Mouse (Mus musculus): ENCODE data around the gene Rab5b.
"Not testable (repeated sequence)": the region's sequence is repeated elsewhere in the genome, so short reads cannot be mapped to it uniquely, and the experiment has no call there.

Gene Rab5b

DNA sequence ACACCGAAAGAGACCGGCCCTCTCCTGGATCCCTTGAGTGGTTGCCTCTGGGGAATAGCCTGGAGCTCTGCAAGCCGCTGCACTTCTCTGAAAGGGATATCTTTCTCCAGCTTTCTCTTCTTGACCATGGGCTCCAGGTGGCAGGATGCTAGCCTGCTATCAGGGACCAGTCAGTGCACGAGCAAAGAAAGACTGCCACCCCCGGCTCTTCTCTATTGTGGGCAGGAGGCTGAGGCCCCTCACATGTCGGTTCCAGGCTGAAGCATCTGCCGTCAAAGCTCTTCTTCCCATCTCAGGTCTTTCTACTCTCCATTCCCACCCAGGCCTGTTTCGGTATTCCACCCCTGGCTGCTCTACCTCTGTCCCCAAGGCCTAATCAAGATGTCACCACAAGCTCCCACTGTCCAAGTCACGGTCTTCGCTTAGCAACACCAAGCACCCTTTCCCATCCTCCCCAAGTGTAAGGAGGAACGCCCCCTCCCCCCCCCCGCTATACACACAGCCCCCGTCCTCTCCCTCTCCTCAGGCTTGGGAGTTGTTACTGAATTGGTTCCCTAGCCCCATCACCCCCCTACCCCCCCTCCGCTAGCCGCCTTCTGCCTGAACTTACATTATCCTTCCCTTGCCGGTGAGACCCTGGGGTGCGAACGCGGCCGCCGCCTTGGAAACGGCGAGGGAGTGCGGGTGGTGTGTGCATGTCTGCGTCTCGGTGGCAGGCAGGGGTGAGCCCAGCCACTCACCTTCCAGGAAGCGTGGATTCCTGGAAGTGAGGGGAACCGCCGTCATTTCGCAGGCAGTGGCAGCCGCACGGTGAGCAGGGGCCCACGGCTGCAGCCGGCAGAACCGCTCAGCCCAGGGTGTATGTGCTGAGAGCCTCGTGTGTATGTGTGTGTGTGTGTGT, 50.7 kb downstream of the Rab5b start, which contains the start of gene Ikzf4:
Gene Ikzf4 (minus strand): TSS at position 881 of the 901 bp plus-strand sequence.
- in situ Hi-C loops (cut with MboI, MseI), result no loop called here

DNA sequence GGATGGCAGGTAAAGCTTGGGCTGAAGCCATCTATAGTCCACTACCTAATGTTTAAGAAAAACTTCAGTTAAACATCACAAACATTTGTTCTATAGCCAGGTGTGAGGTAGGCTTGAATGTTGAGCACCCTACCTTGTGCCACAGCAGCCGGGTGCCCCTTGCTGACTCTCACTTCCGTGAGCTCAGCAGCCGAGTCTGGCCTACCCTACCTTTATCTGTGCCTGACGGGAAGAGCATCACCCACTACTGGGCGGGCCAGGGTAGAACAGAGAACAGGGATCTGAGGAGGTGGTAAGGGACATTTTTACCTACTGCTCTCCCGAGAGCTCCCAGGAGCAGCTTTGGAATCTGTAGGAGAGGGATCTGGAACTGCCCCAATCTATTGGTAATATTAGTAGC, 53.3 kb downstream of the Rab5b start:
- in situ Hi-C loops (cut with MboI, MseI), result no loop called here

DNA sequence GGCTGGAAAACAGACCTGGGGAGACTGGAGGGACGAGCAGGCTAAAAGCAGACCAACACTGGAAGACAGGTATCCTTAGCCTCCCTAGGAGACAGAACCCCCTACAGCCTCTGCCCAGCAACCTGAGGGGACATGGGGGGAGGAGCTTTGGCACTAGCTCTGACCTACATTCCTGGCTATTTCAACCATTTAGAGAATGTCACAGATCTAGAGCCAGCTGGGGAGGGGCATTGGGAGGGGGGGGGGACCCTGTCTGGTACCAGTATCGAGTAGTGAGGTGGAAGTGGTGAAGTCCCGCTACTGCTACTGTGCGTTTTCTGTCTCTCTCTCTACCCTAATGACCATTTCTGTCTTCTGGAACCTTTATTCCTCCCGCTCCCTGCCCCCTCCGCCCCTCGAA, 54.2 kb downstream of the Rab5b start:
- in situ Hi-C loops (cut with MboI, MseI), result no loop called here

DNA sequence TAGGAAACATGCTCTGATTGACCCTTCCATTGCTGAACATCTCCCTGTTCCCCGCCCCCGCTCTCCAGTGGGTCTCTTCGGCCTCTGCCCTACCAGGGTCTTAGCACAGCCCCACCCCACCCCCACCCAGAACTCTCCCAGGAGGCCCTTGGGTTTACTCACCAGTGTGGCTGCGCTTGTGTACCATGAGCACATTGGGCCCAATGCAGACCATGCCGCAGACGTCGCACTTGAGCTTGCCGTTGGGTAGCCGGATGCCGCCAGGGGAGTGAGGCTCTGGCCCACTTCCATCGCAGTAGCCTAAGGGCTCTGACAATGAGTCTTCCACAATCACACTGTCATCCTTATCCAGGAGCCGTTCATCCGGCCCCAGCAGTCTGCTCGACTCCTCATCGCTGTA, 55.2 kb downstream of the Rab5b start:
- in situ Hi-C loops (cut with MboI, MseI), result no loop called here

DNA sequence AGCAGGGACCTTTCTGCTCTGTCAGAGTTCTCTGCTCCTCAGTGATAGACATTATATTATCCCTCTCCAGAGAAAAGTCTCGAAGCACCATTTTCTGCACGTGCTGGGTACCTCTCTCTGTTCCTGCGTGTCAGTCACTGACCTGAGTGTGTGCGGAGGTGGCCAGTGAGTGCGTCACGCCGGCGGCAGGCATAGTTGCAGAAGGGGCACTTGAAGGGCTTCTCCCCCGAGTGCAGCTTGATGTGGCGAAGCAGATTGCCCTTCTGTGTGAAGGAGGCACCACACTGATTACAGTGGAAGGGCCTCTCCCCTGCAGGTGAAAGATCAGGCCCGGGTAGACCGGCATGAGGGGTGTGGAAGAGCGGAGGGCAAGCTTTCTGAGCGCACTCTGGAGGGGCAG, 56.1 kb downstream of the Rab5b start:
- in situ Hi-C loops (cut with MboI, MseI), result no loop called here

DNA sequence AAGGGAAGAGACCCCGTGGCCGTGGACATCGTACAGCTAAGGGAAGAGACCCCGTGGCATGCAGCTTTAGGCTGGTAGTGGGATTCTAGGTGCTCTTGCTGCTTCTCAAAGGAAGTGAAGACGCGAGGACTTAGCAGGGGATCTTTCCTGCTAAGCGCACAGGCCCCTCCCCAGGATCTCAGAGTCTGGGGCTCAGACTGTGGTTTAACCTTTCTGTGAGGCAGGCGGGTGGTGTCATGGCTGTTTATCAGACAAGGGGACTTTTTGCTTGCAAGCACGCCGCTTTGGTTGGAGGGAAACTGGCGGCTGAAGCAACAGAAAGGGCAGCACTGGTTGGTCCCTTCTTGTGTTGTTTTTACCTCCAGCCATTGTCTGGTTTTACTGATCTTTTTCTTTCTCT, 59.1 kb downstream of the Rab5b start:
- in situ Hi-C loops (cut with MboI, MseI), result no loop called here

DNA sequence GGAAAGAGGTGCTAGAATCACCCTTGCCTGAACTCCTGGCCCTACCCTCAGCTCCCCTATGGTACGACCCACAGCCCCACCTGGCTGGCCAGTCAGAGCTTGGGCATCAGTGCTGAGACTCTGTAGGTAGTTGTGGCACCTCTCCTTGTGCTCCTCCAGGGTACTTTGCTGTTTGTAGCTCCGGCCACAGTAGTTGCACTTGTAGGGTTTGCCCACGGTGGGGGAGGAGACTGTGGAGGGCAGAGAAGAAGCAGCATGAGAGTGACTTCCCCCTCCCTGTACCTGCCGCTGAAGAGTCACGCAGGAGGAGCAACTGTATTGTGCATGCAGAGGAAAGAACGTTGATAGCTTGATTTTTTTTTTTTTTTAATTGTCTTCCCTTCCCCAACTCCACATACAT, 59.5 kb downstream of the Rab5b start:
- in situ Hi-C loops (cut with MboI, MseI), result no loop called here

DNA sequence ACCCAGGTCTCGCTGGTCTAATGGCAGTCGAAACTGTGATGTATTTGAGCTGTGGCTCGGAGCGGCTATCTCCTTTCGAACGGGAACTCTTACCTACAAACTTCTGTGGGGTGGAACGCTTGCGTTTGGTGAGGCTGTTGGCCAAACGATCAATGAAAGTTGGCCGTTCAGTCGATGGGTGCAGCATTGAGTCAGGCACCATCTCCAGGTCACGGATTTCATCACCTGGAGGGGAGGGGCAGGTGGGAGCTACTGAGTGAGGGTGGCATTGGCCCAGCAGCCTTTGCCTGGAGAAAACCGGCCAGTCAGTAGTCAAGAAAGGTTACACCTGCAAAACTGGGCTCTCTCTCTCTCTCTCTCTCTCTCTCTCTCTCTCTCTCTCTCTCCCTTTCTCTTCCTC, 60.4 kb downstream of the Rab5b start:
- in situ Hi-C loops (cut with MboI, MseI), result no loop called here

DNA sequence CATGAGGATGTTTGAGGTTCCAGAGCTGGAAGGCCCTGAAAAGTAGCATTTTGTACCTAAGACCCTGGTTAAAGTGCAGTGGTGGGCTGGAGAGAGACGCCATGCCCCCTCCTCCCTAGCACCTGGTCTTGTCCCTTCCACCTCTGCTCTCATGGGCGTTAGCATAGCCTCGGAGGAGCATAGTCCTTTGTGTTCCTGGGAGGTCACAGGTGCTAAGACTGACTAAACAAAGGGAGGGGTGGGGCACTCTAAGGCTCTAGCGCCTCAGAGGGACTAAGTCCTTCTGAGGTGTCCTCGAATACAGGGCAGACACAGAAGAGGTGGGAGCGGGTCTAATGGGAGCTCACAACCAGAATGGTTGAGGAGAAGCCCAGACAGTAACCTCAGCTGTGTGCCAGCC, 64.5 kb downstream of the Rab5b start:
- in situ Hi-C loops (cut with MboI, MseI), result no loop called here

DNA sequence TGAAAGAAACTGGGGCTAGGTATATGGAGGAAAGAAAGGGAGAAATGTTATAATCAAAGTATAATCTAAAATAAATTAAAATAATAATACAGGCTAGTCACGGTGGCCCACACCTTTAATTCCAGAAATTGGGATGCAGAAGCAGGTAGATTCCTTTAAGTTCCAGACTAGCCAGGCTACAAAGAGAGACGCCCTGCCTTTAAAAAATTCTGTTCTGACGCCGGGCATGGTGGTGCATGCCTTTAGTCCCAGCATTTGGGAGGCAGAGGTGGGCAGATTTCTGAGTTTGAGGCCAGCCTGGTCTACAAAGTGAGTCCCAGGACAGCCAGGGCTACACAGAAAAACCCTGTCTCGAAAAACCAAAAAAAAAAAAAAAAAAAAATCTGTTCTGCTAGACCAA, 65.8 kb downstream of the Rab5b start:
- in situ Hi-C loops (cut with MboI, MseI), result not testable (repeated sequence)

DNA sequence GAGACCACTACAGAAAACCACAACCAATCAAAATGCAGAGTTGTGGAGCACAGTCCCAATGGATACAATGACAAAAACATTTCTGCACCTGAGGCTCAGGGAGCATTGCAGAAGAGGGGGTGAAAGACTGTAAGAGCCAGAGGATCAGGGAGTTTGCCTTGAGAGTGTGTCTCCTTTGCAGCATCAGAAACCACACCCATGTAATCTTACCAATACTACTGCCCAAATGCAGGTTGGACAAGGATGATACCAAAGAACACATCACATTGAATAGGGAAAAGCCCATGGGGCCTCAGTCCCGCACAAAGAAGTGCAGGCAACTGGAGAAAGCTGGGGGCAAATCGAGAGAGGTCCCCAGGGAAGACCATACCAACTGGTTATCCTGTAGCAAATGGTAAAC, 66.3 kb downstream of the Rab5b start:
- in situ Hi-C loops (cut with MboI, MseI), result loop anchor here (5.0 kb wide), 1 partner anchor 43 kb away; the partner anchor contains the start of gene Suox

DNA sequence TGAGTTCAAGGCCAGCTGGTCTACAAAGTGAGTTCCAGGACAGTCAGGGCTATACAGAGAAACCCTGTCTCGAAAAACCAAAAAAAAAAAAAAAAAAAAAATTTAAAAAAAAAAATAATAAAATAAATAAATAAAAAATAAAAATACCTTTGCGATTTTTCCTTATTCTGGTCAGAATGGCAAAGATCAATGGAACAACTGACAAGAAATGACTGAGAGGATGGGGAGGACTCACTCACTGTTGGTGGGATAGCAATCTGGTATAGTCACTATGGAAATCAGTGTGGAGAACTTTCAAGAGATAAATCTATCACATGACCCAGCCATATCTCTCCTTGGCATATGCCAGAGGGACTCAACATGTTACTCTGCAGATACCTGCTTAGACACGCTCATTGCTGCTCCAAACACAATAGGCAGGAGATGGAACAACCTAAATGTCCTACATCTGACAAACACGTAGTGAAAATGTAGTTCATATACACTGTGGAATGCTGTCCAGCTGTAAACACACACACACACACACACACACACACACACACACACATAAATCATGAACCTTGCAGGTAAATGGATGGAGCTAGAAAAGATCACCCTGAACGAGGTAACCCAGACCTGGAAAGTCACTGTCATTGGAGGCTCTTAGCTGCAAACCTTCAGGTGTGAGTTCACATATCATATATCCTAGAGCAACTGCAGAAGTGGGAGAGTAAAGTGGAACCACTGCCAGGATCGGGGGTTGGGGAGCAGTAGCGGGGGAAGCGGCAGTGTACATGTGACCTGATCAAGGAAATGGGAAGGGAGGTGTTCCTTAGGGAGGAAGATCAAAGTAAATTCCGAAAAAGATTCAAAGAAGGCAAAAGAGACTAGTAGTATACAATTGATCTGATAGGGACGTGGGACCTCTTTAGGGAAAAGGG, 68.4 kb downstream of the Rab5b start:
- in situ Hi-C loops (cut with MboI, MseI), result loop anchor here (5.0 kb wide), 1 partner anchor 45 kb away; the partner anchor contains the start of gene Suox
